Mouse (Mus musculus) bone marrow macrophage, adult 2 months (primary cell): Measurements from ENCODE around the gene Rgs12.

Experiments used
- CTCF ChIP-seq: IDR thresholded peaks from 2 replicates; pipeline ENCODE4 v1.5.1; 2012; ENCODE audit warnings: low read depth, mild to moderate bottlenecking, low read length, moderate library complexity
- POLR2A ChIP-seq: IDR thresholded peaks from 2 replicates; pipeline ENCODE4 v1.6.1; 2012; ENCODE audit warnings: mild to moderate bottlenecking, low read depth, low read length, borderline replicate concordance

DNA sequence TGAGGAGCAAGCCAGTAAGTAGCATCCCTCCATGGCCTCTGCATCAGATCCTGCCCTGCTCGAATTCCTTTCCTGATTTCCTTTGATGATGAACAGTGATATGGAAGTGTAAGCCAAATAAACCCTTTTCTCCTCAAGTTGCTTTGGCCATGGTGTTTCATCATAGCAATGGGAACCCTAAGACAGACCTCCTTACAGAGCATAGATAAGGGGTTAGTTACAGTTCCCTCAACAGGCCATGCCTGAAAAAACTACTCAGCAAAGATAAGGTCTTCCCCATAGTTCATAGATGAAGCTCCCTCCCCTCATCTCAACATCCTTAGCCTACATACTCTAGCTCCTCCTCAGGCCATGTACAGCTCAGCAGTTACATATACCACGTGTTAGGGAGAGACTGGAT lies 35.7 kb downstream of the Rgs12 start:
- no peak for TF ChIP-seq CTCF
- no peak for TF ChIP-seq POLR2A
